Mouse (Mus musculus) neural tube, embryonic 10.5 days (tissue): ENCODE measurements around the gene Igf1.

Experiments used
- DNase-seq: peaks from one replicate; pipeline ENCODE4 v3.0.0-alpha.2; 2017; ENCODE audit warnings: low spot score; ENCODE audit errors: extremely low spot score

Gene Igf1

DNA sequence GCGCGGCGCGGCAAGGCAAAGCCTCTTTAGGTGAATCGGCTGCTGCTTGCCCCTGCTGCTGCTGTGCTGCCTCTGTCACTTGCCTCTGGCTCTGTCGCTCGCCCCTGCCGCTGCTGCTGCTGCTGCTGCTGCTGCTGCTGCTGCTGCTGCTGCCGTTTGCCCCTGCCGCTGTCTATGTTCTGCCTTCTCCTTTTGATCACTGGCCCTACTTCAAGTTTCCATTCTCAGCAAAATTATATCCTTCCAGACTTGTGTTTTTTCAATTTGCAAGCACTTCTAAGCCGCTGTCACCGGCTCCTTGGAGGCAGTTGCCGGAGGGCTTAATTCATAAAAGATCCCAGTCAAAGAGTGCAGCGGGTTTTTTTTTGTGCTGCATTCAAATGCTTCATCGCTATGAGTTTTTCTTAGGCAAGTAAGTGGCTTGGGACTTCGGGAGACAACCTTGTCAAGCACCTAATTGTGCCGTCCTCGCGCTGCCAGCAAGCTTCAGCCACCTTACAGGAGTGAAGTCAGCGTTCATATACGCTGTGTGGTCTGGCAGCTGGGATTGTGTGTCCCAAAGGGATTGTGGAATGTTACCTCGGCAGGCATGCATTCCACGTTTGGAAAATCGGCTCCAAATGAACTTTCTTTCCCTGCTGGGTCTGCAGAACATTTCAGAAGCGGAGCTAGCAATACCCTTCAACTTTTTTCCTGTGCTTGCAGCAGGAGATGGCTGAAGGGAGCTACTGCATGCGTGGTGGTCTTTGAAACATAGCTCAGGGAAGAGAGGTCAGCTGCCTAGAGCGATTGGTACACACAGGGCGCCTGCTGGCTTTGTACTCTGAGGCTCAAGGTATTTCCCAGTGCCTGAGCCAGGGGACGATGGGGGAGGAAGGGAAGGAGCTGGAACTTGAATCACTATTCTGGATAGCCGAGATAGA lies 2.4 kb downstream of the Igf1 start:
- DNase-seq: peak; percentile 76

DNA sequence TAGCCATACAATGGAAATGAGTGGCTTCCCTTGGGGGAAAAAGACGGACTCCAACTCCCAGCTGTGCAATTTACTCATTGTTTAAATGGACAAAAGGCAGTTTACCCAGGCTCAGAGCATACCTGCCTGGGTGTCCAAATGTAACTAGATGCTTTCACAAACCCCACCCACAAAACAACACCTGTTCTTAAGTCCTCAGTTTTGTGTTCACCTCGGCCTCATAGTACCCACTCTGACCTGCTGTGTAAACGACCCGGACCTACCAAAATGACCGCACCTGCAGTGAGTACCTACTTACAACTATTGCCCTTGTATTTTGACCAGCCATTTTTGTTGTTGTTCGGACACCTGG lies 3.0 kb downstream of the Igf1 start:
- no peak for DNase-seq

DNA sequence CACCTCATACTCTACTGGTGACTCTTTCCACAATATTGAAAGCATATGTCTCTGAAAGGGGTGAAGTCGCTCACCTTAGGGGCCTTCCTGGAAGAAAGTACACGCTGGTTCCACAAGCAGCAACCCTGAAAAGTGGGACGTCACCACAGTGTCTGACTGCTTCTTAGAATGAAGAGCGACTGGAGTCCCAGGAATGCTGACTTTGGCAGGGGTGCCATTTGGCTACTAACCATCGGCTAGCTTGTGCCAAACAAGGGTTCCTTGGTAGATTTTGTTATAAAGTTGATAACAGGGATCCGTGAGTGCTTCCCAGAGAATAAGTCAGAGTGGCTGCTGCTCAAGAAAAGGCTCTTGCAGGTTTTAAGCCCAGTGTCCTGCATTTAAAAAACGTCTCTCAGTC lies 4.8 kb downstream of the Igf1 start:
- DNase-seq: no peak

DNA sequence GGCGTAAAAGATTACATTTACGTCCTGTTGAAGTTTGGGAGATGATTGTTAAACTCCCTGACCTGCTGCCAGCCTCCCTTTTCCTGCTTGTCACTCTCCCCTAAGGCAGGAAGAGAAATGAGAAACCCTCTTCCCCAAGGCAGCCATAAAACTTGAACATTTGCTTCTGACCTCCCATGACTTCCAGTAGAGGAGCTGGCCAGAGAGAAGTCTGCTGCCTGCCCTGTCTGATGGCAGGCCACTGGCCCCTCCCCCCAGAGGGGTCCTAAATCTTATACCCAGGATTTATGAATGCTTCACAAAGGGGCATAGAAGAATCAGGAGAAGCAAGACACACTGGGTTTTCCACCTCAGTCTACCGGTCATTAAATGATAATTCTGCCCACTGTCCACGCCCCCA lies 5.3 kb downstream of the Igf1 start:
- DNase-seq: peak; percentile 44

DNA sequence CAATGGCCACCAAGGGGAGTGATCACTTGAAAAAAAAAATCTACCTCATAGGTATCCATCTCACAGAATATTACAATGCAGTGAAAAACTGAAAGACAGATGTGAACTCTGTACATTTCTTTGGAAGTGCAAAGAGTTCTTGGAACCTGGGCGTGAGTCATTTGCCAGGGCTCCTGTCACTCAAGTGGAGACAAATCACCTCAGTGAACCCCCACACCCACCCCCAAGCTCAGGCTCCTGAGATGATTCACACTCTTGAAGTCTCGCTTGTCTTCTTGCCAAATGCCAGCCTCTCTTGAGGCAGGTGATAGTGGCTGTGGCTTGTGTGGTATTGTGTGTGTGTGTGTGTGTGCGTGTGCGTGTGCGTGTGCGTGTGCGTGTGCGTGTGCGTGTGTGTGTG lies 7.6 kb downstream of the Igf1 start:
- no peak for DNase-seq

DNA sequence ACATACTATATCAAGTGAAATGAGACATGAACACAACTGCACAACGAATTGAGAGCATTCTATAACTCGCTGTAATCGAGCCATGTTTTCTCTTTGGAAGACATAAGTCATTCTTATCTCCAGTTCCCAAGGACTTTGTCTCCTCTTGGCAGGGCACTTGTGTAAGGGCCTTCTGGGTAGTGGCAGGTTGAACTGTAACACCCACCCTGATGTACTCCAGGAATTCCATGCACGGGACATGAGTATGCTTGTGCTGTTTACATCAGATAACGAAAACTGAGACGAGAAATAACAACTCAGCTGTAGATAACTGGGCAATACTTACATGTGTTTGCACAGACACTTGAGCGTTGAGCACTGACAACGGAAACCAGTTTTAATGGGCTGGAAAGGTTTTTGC lies 8.4 kb downstream of the Igf1 start:
- DNase-seq: no peak

DNA sequence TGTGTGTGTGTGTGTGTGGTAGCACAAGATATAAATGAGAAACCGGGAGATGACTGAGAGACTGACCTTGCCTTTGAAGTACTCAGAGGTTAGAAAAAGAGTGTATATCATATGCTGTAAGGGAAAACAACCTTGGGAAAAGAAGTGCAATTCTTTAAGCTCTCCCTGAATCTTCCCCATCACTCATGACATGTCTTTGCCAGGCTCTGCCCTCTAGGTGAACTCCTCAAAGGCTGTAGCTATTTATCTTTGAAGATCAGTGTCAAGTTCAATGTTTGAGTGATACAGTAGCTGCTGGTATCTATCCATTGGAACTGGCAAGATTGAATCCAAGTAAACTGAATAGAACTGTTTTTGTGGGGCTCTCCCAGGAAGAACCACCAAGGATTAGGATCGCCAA lies 9.2 kb downstream of the Igf1 start:
- no peak for DNase-seq

DNA sequence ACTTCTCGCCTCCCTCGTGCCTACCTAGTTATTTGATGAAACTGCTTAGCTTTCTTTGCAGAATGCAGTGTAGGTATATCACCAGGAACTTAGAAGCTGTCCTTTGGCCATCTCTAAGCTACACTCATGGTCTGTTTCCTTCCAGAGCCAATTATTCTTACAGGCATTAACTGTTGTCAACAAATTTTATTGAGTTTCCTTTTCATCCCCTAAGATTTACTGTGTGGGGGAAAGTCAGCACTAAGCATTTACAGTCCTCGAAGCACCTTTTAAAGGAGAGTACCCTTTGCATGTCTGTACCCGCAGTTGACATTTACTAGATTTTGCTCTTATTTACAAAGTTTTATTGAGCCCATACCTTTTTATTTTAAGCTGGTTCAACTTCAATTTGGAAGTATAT lies 9.6 kb downstream of the Igf1 start:
- DNase-seq: no peak

DNA sequence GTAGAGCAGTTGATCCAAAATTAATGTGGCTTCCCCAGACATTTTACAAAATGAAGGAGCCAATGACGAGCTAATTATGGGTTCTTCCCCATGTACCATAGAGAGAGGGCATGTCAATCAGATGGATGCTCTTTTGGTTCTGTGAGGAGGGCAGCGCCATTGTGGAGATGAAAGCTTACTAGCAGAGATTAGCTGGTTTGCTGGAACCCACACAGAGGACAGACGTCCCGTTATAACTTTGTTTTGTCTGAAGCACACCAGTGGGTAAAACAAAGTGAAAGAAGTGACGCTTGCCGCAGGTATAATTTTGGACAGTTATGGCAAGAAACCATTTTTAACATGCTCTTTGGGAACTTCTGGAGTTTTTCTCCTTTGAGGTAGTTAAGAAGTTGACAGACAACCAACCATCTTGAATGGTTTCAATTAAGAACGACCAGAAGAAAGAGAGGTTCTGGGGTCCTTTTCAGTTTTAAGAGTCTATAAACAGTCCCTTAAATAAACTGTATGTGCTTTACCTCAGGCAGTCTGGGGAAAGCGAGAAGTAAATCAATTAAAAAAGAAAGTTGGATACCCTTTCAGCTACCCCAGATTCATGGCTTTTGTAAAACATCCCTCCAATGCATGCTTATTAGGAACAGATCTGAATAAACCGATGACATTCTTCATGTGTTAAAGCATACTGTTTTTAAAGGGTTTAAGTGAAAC lies 10.4 kb downstream of the Igf1 start:
- no peak for DNase-seq

DNA sequence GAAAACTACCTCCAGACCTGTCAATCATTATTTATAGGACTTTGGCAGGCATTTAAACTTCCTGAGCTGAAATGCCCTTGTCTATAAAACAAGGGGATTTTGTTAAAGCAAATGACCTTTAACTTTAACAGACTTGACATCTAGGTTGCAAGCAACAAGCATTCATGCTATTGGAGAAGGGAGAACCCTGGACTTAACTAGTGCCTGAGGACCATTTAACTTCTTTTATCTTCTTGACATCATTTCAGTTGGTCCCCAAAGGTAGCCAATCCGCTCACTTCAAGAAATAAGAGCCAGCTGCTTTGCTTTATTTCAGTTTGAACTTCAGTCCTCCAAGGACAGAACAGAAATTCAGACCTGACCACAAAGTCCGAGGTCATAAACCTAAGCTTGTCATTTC lies 11.1 kb downstream of the Igf1 start:
- DNase-seq: no peak

DNA sequence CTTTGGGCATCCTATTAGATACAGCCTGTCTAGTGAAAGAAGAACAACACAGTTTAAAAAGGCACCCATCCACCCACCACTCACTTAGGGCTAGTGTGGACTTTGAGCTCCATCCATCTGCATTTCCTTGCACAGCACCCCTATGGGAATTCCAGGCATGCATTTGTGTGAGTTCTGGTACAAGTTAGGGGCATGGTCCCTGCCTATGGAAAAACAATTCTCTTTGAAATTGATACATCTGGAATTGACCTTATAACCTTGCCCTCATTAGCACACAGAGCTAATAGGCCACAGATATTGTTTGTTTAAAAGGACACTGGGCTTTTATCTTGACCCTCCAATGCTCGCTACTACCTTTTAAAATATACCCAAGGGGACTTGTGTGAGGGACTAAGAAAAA lies 11.6 kb downstream of the Igf1 start:
- DNase-seq: no peak

DNA sequence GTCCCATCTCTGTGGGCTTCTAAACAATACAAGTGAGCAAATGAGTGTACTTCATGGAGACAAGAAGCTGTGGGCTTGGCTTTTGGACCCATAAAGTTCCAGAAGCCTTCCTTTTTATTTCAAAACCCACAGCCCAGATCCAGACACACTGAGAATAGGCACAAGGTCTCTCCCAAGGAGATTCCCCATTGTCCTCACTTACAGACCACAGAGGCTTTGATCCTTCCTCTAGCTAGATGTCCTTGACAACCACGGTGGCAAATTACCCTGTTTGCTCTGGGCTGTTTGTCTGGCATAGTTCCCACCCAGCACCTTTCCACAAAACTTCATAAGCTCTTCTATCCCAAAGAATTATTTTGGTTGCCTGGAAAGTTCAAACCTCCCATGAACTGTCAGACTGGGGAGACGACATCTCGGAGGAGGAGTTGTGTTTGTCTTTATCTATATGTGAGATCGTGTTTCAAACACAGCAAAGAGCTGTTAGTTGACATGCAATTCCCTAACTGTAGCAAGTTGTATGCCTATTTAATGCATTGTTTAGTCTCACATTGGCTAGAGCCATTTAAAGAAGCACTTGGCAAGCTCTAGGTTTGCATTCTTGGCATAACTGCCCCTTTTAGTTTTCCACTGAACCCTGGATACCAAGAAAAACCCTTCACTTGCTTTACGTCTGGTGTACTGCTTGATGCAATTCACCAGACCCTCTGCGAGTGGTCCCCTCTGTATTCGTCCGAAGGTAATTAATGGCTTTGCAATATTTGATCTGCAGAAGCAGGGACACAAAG lies 14.0 kb downstream of the Igf1 start:
- no peak for DNase-seq

DNA sequence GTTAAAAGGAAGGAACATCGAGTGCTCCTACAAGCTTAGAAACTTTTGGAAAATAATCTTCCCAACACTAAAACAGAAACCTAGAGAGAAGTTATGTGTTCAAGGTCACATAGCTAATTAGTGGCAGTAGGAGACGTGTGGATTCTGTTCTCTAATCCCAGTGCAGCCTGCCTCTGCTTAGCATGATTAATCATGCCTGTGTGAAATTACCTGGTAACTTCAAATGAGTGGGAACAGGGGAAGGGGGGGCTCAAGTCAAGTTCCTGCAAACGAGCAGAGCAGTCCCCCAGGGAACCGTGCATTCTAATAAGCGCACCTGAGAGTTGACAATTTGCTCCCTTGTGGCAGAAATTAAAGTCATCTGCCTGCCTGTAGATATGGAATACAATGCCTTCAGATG lies 14.8 kb downstream of the Igf1 start:
- DNase-seq: no peak

DNA sequence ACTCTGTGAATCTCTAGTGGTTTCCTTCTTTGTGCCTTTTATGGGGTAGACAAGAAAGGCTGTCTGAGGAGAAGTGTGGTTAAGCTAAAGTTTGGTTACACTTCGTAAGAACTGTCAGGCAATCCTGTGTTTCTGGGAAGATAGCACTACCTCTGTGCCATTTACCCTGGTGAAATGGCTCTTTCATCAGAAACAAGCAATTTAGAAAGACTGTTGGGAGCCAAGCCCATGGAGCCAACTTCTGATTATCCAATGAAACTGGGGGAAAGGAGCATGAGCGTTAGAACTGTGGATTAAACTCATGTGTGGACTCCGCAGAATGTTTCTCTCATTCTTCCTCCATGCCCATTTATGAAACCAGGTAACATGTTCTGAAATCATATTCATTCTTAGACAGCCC lies 15.5 kb downstream of the Igf1 start:
- DNase-seq: no peak

DNA sequence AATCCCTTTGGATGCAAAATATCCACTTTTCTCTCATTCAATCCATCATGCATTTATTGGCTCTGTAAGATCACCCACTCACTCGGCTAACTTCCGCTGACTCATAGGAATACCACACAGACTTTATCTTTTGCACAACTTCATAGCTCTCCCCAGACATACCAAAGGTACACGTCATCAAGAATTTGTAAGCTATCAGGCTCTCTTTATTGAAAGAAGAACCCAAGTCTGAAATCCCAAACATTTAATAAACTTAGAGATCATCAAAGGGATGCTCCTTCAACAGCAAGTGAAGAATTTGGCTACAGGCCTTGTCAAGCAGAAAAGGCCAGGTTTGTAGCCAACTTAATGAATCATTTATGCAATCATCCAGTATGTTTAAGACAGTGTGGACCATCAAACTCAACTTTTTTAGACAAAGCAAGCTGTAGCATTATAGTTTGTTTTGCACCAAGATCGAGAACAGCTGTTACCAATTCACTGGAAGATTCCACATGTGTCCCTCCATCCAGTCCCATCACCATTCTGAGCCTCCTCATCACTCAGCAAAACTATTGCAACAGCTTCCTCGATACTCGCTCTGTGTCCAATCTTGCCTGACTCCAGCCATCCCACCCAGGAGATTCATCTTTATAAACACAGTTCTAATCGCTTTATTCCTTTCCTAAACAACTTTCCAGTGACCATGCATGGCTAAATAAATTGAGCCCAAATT lies 22.2 kb downstream of the Igf1 start:
- no peak for DNase-seq

DNA sequence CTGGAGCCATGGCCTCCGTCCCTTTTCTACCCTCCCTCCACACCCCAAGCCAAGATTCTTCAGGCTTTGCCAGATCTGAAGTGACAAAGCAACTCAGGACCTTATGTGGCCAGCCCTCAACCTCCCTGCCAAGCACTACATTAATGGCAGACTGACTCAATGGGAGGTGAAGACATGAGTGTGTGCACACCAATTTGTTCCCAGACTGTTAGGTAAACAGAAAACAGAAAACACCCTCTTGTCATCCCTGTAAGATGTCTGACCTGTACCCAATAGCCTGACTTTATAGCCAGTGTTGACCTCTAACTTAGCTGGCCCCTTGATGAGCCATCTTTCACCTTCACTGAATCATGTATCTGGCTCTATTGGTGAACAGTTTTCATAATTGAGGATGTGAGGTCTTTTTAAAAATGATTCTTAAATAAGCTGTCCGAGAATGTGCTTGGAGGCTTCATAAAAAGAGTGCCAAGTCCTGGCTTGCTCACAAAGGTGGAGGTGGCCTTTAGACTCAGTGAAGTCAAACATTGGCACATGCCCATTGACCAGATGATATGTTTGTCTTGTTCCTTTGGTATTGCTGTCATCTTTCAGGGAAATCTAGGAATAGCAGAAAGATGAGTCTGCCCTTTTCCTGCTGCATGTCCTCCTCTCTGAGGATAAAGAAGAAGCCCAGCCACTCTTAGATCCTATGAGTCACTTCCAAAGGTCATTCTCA lies 27.4 kb downstream of the Igf1 start:
- peak; percentile 0 for DNase-seq

DNA sequence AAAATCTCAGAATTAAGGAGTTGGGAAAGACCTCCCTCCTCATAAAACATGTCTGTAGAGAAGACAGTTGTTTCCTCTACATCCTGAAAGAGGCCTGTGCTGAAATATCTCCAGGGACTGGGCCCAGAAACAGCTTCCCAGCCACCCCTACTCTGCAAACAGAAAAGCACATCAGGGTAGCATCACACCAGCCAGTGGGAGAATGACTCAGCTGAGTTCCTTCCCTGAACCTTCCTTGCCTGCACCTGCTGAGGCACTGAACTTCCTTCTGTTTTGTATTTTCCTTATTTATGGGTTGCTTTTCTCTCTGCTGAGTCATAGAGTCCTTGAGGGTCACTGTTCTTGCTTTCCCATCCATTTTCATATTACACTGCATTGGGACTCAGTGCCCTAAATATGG lies 31.8 kb downstream of the Igf1 start:
- no peak for DNase-seq

DNA sequence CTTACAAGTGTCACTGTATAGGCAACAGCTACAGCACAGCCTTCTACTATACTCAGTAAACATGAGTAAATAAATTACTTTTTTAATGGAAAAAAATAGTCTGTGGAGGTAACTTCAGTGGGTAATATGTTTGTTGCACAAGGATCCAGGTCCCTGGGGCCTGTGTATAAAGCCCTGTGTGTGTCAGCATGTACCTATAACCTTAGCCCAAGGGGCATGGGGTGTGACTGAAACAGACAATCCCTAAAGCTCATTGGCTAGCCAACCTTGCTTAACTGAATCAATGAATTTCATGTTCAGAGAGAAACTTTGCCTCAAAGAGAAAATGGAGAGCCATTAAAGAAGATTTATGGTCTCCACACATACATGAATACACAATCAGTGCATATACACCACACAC lies 34.2 kb downstream of the Igf1 start:
- DNase-seq: no peak

DNA sequence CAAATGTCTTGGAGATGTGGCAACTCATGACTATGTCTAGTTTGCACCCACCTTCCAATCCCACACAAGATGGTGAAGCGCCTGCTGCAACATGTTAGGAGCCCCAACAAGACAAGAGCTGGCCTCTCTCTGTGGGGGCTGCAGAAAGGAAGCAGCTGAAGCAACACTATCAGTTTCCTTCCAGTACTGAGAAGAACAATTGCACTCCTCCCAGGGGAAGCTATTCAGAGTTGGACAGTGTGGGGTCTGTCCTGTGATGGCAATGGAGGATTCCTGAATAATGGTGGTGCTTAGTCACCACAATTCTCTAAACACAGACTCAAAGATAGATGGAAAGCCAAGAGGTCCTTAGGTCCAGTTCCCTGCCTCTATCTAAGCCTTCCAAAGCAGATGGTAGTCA lies 35.2 kb downstream of the Igf1 start:
- no peak for DNase-seq

DNA sequence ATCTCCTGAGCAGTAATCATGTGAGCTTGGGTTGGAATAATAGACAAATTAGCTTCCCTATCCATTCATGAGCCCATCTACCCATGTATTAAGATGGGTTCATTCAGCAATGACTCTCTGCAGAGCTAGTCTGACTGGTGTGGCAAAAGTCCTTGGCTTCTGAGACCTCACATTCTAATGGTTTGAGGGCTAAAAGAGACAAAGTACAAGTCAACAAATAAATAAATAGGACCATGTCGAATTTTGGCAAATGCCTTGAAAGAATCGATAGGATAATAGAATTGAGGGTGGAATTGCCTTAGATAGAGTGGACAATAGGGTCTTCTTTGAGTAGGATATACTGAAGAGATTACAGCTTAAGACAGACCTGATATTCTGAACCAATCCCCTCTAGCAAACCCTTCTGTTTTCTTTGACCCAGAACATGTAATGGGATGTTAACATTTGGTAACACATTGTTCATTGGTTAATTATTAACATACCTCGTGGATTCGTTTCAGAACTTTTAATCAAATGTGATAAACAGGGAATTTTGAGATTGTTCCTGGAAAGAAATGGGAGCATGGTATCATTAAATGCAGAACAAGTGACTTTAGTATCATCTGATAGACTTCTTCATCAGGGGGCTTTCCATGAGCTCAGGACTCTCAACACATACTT lies 36.5 kb downstream of the Igf1 start:
- DNase-seq: no peak
